Mouse (Mus musculus): ENCODE results near the gene Nfia.

- TF ChIP-seq CTCF (IDR thresholded peaks at IDR 0.05; ENCODE audit: low read depth) (peak; percentile 93), EP300 (IDR thresholded peaks at IDR 0.05; ENCODE audit: low read depth) (no peak)
Measured at GRCm38 (mm10) chr4:97751030-97751482, 21.5 kb upstream of the Nfia start.
